Mouse (Mus musculus) heart, postnatal 36 days (tissue): ENCODE results near the gene Sox4. TPM values are rescaled to one million over a fixed set of nuclear protein-coding genes. Genes with fewer than 3 reads are reported as not detected.

ENCODE experiments used
- DNase-seq, 2 experiments: peaks; one replicate each; pipeline ENCODE4 v3.0.0; 2021 to 2022
- intact Hi-C: fragments of 180-260 bp; cut with DNase I; formaldehyde crosslinking; loops from one replicate; pipeline ENCODE4 v1.15.1; 2025
- total RNA-seq, 2 experiments: library from RNA; stranded (reverse); gene quantifications; 2 replicates each; pipeline ENCODE4 v1.2.3; 2021

Sox4 gene
- total RNA-seq, result 10 to 100 TPM; 21.7 to 29.0 TPM

DNA sequence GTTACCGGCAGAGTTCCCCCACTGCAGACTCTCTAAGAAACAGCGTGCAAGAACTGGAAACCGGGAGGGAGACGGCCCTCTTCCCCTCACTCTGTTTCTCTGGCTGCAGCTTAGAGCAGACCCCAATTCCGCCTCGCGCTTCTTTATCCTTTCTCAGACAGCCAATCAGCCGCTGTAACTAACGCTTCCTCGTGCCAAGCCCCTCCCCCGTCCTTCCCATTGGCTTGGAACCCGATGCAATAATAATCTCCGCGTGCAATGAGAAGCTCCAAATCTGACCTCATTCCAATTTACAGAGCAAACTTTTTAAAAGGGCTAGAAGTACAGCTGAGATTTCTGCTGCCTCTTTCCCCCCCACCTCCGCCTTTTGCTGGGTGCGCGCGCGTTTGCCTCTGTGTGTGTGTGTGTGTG, at the start of gene Sox4:
Gene Sox4, minus strand, starts transcription at position 133 of the 411 bp plus-strand sequence.
- peak; percentile 95 to 96 for DNase-seq
- intact Hi-C loops, result loop anchor here (1.0 to 10.0 kb wide), 6 partner anchors 111 to 1031 kb away; partner anchors contain the start of gene E2f3

DNA sequence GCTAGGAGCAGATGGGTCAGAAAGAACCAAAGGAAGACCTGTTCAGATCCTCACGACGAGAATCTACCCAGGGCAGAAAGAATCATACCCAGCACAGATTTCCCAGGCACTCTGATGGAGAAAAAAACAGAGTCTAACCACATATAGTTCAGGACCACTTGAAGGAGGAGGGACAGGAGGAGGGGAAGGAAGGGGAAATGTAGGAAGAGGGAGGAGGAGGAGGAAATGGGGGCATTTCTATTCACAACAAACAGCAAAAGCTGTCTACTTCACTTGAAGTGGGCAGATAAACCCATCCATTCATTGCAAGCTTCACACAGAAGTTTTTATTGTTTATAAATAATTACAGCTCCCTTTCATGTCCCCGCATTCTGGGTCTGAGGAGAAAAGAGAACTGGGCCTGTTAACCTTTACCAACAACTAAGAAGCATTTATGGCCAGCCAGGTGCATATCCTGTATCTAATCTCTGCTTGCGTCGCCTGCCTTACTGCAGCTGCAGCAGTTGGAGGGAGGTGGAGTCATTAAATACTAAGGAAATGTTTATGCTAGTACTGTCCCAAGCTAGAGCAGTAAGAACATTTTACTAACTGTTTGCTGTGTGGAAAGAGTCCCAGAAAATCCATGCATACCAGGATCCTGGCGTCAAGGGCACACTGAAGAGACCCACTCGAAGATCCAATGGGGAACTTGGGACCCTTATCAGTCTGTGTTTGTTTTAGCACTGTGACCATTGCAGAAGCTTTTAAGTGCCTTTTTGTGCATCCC, 38.6 kb upstream of the Sox4 start:
- intact Hi-C loops, result no loop called here
- no peak for DNase-seq

DNA sequence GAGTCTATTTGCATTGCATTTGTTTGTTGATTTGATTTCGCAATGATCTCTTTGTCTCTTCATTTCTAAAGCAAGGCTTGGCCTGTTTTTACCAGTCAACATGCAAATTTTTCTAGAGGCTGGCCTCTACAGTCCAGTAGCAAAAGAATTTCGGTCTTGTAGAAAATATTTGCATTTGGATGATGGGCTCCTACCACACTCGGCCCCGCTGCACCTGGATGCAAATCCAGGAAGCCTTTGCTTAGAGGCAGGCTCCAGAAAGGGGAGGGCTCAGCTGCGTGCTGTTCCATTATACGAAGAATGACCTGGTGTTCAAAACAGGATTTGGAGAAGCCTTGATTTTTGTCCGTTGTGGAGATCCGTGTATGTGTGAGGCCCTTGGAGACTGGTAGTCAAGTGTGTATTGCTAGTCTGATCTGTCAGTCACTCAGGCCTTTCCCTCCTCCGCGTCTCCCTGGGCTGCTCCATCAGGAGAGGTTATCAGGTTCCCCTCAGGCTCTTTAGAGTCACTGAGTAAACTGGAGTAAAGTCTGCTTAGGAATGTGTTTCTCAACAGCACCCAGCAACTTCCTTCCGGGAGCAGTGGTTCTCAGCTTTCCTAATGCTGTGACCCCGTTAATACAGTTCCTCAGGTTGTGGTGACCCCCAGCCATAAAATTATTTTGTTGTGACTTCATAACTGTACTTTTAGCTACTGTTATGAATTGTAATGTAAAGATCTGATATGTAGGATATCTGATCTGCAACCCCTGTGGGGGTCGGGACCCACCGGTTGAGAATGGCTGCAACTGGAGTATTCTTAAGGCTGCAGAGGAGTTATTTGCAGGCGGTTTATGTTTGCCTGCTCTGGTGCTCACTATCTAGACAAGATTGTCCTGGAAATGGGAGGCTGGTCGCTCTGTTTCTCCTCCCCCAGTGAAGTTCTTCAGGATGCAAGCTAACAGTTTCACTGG, 35.5 kb upstream of the Sox4 start:
- intact Hi-C loops, result no loop called here

DNA sequence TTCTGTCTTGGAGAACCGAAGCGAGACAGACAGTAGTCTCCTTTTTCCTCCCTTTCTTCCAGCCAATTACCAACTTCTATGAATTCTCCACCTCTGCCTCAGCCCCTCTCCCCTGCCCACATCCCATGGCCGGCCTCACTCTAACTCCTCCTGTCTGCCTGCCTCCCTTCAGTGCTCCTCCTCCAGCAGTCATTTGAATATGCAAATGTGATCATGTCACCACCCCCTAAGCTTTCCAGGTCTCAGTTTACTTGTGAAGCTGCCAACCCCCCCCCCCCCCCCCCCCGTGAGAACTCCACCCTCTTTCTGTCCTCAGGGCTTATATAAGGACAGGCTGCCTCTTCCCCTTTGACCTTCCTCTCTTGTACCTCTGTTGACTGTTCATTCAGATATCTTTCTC, 27.2 kb upstream of the Sox4 start:
- DNase-seq, result no peak
- intact Hi-C loops, result no loop called here

More for the DNA sequence above, 35.5 kb upstream of the Sox4 start:
- no peak for DNase-seq

DNA sequence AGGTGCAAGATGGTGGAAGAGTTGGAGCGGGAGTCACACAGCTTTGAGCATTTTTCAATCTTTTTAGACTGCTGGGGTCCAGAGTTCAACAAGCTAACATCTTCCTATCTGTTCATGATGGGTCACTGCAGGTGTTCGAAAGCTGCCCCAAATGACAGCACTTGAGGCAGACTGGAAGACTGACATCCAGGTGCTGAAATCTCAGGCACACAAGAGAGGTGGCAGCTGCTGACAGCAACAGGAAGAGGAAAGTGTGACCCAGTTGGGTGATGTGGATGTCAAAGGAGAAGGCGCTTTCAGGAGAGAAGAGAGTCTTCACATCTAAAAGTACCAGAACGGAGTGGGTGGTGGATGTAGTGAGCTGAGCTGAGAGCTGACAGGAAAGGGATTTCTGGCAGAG, 21.5 kb upstream of the Sox4 start:
- intact Hi-C loops, result no loop called here
- no peak for DNase-seq

DNA sequence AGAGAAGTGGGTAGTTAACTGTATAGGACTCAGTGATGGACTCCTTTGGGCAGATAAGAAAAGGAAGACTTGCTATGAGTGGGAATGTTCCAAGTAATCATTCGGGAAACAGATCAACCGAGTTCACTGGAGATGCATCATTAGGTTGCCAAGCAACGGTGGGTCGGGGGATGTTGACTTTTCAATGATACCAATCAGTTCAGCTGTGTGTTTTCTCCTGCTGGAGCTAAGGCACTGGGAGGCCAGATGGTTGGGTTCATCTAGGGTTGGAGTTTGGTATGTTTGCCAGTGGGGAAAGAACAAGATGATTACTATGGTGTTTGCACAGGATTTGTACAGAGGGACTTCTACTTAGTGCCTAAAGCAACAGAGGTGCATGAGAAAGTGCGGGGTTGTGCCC, 21.1 kb upstream of the Sox4 start:
- intact Hi-C loops, result no loop called here
- no peak for DNase-seq

DNA sequence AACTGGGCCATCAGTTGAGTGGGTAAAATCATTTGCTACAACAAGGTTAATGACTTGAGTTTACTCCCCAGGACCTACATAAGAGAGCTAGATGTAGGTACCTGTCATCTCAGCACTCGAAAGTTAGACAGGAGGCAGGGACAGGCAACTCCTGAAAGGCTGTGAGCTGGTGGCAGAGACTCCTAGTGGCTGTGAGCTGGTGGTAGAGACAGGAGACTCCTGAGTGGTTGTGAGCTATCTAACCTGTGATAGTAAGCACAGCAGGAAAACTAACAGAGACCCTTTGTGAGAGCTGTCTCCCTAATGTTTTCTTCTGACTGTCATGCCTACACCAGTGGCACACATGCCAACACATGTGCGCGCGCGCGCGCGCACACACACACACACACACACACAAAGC, 7.4 kb upstream of the Sox4 start:
- intact Hi-C loops, result no loop called here
- no peak for DNase-seq

DNA sequence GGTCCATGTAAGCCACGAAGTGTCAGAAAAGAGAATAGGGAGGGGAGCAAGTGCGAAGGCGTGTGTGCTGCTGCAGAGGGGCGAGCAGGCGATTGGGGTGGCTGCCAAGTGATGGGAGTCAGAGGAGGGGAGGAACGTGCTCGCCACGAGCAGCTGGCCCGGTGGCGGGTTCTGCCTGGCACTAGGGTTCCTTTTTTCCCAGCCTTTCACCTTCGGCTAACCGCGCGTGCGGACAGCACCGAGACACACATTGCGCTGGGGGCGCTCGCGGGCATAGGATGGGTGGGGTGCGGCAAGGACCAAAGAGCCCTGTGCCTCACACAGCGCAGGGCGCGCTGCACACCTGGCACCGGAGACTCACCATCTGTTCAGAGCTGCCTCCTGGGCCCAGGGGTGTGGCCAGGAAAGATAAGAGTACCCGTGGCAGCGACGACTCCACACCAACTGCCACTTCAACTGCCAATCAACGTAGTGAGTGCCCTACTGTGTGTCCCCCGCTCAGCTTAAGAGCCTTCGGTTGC, 6.0 kb upstream of the Sox4 start:
- intact Hi-C loops, result loop anchor here (2.0 to 10.0 kb wide), 6 partner anchors 243 to 1025 kb away; partner anchors contain the start of gene E2f3

DNA sequence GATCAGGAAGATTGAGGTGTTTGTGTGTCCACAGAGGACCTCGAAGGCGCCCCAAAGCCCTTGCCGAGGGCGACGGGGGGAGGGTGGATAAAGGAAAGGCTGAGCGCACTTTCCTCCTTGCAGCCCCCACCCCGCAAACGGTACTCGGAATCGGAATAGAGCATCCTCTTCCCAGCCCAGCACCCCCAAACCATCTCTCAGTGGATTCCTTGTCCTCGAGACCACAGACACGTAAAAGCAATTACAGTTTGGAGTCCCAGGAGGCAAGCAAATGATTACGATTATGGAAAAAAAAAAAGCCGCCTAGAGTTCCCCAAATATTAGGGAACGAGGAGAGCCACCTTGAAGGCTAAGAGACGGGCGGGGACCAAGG, 5.5 kb upstream of the Sox4 start:
- intact Hi-C loops, result loop anchor here (2.0 to 10.0 kb wide), 6 partner anchors 244 to 1026 kb away; partner anchors contain the start of gene E2f3
- no peak for DNase-seq

More for the DNA sequence above, 6.0 kb upstream of the Sox4 start:
- DNase-seq, result peak; percentile 83 to 84

DNA sequence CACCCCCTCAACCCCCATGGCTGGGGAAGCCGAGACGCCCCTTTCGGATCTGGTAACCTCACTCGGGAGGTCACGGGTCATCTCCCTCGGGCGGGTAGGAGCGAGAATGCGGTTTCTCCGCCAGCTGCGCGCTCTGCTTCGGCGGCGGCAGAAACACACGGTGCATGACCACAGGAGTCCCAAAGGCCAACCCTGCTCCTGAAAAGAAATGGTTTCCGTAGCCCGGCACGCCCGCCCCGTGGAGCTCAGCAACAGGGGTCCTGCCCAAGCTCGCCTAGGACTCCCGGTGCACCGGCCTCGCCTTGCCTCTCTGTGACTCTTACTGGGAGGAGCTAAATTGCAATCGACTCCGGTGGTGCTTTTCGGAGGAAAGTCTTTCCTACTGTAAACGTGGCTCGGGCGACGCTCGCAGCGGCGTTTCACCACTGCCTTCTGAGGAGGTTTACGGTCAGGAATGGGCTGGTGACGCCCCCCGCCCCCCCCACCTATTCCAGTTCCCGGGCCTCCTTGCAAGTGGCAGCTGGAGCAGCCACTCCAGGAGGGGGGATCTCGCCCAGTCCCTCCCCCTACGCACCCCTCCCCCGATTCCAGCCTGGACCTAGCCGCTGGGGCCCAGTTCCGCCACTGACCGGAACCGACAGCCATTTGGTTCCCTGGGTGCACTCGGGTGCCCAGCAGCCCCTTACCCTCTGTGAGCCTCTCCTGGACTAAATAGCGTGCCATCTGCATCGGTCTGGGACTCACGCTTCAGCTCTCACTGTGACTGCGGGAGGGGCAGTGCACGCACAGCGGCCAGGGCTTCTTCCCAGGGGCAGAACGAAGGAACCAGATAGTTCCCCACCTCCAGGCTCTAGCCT, 4.9 kb upstream of the Sox4 start:
- peak; percentile 70 to 77 for DNase-seq
- intact Hi-C loops, result loop anchor here (1.0 to 10.0 kb wide), 7 partner anchors 244 to 1026 kb away; partner anchors contain the start of gene E2f3

DNA sequence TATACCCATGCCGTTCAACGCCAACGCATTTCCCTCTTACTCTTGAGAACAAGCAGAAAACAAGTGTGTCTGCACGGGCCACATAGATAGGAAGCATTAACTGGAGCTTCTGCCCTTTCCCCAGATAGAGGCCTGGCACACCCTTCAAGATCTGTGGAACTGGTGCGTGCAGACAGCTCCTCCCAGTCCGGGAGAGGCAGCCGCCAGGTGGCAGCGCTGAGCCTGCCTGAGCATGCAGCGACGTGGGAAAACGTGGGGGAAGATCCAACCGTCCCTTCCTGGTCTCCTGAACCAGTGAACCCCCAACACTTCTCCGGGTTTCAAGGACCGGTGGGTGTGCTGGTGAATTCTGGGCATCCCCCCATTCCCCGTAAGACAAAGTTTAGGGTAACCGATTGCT, 4.3 kb upstream of the Sox4 start:
- DNase-seq, result peak; percentile 94 to 98
- intact Hi-C loops, result loop anchor here (1.0 to 10.0 kb wide), 7 partner anchors 245 to 1027 kb away; partner anchors contain the start of gene E2f3

DNA sequence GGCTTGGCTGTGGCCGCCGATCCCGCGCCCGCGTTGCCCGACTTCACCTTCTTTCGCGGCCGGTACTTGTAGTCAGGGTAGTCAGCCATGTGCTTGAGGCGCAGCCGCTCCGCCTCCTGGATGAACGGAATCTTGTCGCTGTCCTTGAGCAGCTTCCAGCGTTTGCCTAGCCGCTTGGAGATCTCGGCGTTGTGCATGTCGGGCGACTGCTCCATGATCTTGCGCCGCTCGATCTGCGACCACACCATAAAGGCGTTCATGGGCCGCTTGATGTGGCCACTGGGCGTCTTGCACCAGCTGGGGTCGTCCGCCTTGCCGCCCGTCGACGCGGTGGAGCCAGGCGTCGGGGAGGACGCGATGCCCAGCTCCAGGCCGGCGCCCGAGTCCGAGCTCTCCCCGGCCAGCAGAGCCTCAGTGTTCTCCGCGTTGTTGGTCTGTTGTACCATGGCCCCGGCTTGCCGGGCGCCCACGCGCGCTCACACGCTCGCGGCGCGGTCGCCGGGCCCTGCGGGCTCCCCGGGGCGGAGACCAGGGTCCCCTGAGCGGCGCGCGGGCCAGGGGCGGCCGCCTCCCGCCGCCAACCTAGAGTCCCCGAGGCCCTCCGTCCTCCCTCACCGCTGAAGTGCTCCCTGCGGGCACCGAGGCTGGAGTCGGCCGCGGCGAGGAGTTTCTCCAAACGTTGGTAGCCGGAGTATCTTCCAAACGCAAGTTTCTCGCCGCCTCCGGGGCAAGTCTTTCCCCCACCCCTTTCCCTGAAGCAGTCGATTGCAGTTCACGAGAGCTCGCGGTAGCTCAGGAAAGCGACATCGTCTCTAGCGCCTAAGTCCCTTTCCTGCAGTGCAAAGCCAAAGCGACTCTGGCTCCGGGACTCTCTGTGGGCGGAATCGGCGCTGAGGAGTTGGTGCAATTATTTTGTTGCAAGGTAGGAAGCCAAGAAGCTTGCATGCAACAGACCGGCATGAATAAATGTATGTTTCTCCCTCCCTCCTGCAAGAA, 639 bp downstream of the Sox4 start:
- intact Hi-C loops, result loop anchor here (1.0 to 10.0 kb wide), 7 partner anchors 111 to 1032 kb away; partner anchors contain the start of gene E2f3
- peak; percentile 66 to 79 for DNase-seq

DNA sequence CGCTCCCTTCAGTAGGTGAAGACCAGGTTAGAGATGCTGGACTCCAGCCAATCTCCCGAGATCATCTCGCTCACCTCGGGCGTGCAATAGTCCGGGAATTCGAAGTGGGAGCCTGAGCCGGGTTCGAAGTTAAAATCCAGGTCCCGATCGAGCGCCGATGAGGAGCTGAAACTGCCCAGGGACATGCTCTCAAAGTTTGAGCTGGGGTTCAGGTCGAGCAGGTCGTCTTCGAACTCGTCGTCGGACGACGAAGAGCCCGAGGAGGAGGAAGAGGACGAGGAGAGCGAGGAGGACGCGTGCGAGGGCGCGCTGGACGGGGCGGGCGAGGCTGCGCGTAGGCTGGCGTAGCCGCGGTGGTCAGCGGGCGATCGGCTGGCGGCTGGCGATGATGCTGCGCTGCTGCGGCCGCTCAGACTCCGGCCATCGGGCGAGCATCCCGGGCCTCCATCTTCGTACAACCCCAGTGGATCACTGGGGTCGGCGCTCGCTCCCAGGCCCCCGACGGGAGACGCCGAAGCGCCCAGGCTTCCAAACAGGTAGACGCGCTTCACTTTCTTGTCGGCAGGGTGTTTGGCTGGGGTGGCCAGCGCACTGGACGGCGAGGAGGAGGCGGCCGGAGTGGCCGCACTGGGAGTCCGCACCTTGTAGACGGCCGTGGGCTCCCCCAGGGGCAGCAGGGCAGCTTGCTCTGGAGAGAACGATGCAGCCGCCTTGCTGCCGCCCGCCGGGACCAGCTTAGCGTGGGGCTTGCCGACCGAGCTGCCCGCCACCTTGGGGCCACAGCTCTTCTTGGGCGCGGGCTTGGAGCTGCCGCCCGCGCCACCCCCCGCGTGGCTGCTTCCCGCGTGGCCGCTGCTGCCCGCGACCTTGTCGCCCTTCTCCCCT, 1.6 kb downstream of the Sox4 start:
- peak; percentile 48 to 65 for DNase-seq

DNA sequence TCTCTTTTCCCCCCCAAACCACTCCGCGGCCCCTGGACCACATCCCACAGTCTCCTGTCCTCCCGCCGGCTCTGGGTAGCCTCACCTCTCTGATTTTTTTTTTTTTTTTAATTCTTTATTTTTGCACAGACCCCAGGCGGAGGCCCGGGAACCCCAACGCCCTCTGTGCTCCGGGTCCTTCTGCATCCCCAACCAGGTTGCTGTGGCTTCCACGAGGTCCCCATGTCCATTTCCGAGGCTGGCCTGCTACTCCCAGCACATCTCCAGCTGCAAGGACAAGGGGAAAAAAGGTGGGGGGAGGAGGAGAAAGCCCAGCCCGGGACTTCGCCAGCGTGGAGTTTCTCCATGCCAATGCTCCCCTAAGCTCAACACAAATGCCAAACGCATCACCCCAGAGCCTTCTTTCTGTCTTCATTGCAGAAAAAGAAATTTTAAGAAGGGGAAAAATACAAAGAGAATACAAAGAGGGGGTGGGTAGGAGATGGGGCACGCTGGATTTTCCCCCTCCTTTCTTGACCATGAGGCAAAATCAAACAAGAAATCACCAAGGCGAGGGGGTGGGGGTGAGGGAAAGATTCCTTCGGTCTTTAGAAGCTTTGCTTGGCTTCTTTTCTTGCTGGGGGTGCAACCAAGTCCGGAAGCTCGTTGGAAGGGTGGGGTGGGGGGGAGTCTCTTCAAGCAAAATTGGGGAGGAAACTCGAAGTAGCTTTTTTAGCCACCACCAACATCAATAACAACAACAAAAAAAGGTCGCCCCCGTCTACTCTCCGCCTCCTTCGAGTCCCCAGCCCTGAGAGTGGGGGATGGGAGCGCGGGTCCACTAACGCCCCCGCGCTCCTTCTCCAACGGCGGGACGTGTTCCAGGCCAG, 2.7 kb downstream of the Sox4 start:
- intact Hi-C loops, result loop anchor here (1.0 to 10.0 kb wide), 5 partner anchors 66 to 1034 kb away; partner anchors contain the start of gene E2f3

More for the DNA sequence above, 1.6 kb downstream of the Sox4 start:
- intact Hi-C loops, result loop anchor here (1.0 to 10.0 kb wide), 6 partner anchors 110 to 1033 kb away; partner anchors contain the start of gene E2f3

DNA sequence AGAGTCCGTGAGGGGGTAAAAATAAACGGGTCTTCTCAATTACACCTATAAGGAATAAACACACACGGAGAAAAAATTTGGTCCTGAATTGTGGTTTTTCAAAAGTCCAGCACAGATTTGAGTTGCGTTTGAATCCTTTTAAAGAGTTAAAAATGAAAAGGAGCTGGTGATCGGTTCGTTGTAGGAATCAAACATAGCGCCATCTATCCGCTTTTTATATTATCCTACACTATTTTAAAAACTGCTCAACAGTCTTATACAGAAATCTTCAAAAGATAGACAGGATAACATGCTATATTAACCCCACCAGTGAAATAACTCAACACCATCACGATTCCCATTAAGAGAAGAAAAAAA, 3.3 kb downstream of the Sox4 start:
- intact Hi-C loops, result loop anchor here (1.0 to 10.0 kb wide), 5 partner anchors 65 to 1035 kb away; partner anchors contain the start of gene E2f3

More for the DNA sequence above, 2.7 kb downstream of the Sox4 start:
- peak; percentile 50 to 65 for DNase-seq

DNA sequence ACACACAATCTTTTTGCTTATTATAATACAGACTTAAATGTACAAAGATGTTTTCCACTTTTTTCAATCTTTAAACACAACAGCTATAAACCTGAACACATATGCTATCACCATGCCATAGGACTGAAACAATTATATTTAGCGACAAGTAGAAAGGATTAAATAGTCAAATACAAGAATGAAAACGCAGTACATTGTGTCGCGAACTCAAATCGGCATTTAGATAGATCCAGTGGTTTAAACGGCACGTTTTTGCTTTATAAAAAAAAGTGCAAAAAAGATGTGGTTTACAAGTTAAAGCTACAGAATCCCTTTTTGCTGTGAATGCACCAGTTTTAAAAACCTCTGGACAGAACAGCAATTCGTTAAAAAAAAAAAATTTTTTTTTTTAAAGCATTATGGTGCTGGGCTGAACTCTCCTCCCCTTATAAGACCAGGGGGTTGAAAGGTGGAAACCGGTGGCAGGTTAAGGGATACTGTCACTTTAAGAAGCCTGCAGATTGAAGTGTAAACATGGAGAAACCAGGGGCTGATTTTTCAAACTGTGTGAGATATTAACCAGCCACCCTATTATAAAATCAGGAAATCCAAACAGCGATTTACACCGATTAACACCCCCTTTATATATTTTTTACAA, 4.1 kb downstream of the Sox4 start:
- DNase-seq, result no peak
- intact Hi-C loops, result loop anchor here (2.0 kb wide), 1 partner anchor 17 kb away; no protein-coding TSS in a partner anchor

More for the DNA sequence above, 3.3 kb downstream of the Sox4 start:
- no peak for DNase-seq
